Mouse (Mus musculus) heart, postnatal 0 days (tissue): Measurements from ENCODE around the gene Prkar1b. TPM values are rescaled to one million over a fixed set of nuclear protein-coding genes. Genes with fewer than 3 reads are reported as not detected.

Source experiments
- ATAC-seq: fragments of 200-750 bp; cut with Nextera tagmentation; 2 replicates; pipeline ENCODE4 v1.8.0; 2017; ENCODE audit warnings: low read depth, moderate number of reproducible peaks, moderate library complexity; ENCODE audit not compliant: insufficient read depth
- DNase-seq: peaks from one replicate; pipeline ENCODE4 v3.0.0-alpha.2; 2016; ENCODE audit warnings: low spot score
- H3K27ac ChIP-seq: fragments of 300-500 bp; sonication (generic); 2 replicates; pipeline ENCODE4 v1.5.1; 2014; ENCODE audit warnings: low read depth, mild to moderate bottlenecking
- H3K27me3 ChIP-seq: fragments of 300-500 bp; sonication (generic); 2 replicates; pipeline ENCODE4 v1.6.1; 2014; ENCODE audit warnings: low read length, mixed read lengths; ENCODE audit not compliant: control insufficient read depth, insufficient read depth
- H3K36me3 ChIP-seq: fragments of 300-500 bp; sonication (generic); replicated peaks from 2 replicates; pipeline ENCODE4 v1.6.1; 2014; ENCODE audit warnings: low read length, mixed read lengths; ENCODE audit not compliant: control insufficient read depth, insufficient read depth
- H3K4me1 ChIP-seq: fragments of 300-500 bp; sonication (generic); 2 replicates; pipeline ENCODE4 v1.6.1; 2014; ENCODE audit warnings: antibody characterized with exemption; ENCODE audit not compliant: control insufficient read depth, insufficient read depth
- H3K4me2 ChIP-seq: fragments of 300-500 bp; sonication (generic); 2 replicates; pipeline ENCODE4 v1.6.1; 2014; ENCODE audit warnings: low read depth, mild to moderate bottlenecking, low read length, moderate library complexity
- H3K4me3 ChIP-seq: fragments of 300-500 bp; sonication (generic); 2 replicates; pipeline ENCODE4 v1.5.1; 2014; ENCODE audit warnings: low read depth, low read length
- H3K9ac ChIP-seq: fragments of 300-500 bp; sonication (generic); replicated peaks from 2 replicates; pipeline ENCODE4 v1.6.1; 2014; ENCODE audit warnings: low read depth, low read length, mixed read lengths
- H3K9me3 ChIP-seq: fragments of 300-500 bp; sonication (generic); replicated peaks from 2 replicates; pipeline ENCODE4 v1.6.1; 2016; ENCODE audit warnings: low read length; ENCODE audit not compliant: control insufficient read depth
- CTCF ChIP-seq: IDR thresholded peaks from 2 replicates; pipeline ENCODE4 v1.5.1; 2016; ENCODE audit warnings: antibody characterized with exemption, control low read depth, low read depth
- EP300 ChIP-seq: IDR thresholded peaks from 2 replicates; pipeline ENCODE4 v1.6.1; 2016; ENCODE audit warnings: antibody characterized with exemption, low read depth
- WGBS: fragments of 180-500 bp; shearing (Covaris S2); extraction: QIAGEN DNeasy Blood & Tissue Kit; methylation state at CpG from one replicate; pipeline ENCODE4 v1.1.7; 2014; 5-methylcytosine and 5-hydroxymethylcytosine counted together
- polyA plus RNA-seq: library from polyadenylated mRNA; unstranded; fragments of >200 nt; fragmentation: Nextera tagmentation; extraction: Ambion mirVana; gene quantifications from 2 replicates; pipeline ENCODE4 v1.2.1, GENCODE M21; 2015
- total RNA-seq: library from RNA; depleted of rRNA; stranded (reverse); fragments of >200 nt; gene quantifications from 2 replicates; pipeline ENCODE4 v1.2.3, GENCODE M21; 2014; ENCODE audit warnings: low replicate concordance; rRNA removed

The Prkar1b gene
- total and polyA plus RNA-seq, 2 experiments from 2014 or later, result 2.3 to 4.4 TPM

- H3K27me3 ChIP-seq, result no peaks in the 10 kb centered on the region; the same call in 1 of the 2 replicates
- ATAC-seq (no peak), DNase-seq (no peak)
- H3K9ac ChIP-seq, result no peak overlapping the region
- no peak overlapping the region for H3K4me2 ChIP-seq
- peaks cover 22% of the 10 kb centered on the region for H3K36me3 ChIP-seq
- H3K4me3 ChIP-seq, result no peak overlapping the region
- no peaks in the 10 kb centered on the region for H3K9me3 ChIP-seq
- no peak for TF ChIP-seq EP300
- TF ChIP-seq CTCF, result no peak
- H3K4me1 ChIP-seq, result peaks cover 16% of the 10 kb centered on the region
- H3K27ac ChIP-seq, result peak overlapping the region; percentile 71
- 93% methylated on average over 8 of the region's 8 CpGs for WGBS
These were observed 174.8 kb downstream of the Prkar1b start for GRCm38 (mm10) chr5:138974911-138975485.

DNA sequence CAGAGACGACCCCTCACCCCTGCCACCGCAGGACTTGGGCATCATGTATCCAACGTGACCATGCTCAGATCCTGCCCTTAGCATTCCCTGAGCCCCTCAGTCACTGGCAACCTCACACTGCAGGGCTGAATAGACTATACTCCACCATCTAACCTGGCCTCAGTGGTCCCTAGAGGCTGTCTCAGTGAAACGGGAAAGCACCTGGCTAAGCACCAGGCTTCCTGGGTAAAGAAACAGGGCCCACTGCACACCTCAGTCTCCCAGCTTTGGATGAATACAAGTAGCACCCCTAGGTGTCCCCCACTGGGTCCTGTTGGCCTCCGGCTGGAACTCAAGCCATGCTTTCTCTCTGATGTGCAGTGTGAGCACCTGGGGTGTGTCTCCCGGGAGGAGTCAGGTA lies 176.3 kb downstream of the Prkar1b start:
- H3K36me3 ChIP-seq, result peaks cover 12% of the 10 kb centered on the region
- no peak for DNase-seq
- ATAC-seq, result no peak
- no peaks in the 10 kb centered on the region for H3K27me3 ChIP-seq
- TF ChIP-seq EP300 (no peak), CTCF (no peak)
- 66% methylated on average over 6 of the region's 6 CpGs for WGBS
- peaks cover 16% of the 10 kb centered on the region for H3K4me1 ChIP-seq
- H3K27ac ChIP-seq, result no peak overlapping the region
- H3K9me3 ChIP-seq, result no peaks in the 10 kb centered on the region
- no peak overlapping the region for H3K9ac ChIP-seq
- no peak overlapping the region for H3K4me3 ChIP-seq
- no peak overlapping the region for H3K4me2 ChIP-seq

DNA sequence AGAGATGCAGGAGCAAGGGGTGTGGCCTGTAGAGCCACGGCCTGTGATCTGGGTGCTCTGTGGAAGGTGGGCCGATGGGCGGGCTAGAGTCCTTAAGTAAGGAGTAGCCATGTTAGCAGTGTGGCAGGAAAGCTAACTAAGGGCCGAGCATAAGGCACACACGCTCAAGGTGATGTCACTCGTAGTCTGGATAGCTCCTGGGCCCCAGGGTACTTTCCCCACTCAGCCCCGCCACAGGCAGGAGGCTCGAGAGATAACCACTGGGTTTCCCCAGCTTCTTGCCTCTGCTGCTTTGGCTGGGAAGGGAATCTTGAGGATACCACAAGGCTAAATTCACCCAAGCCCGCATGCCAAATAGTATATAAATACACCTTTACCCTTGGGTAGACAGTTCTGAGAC lies 178.4 kb downstream of the Prkar1b start:
- Histone ChIP-seq H3K36me3 (peaks cover 5% of the 10 kb centered on the region), H3K27me3 (no peaks in the 10 kb centered on the region), H3K9me3 (no peaks in the 10 kb centered on the region), H3K9ac (no peak overlapping the region), H3K4me3 (no peak overlapping the region), H3K27ac (no peak overlapping the region), H3K4me2 (no peak overlapping the region), H3K4me1 (peaks cover 25% of the 10 kb centered on the region)
- no peak for TF ChIP-seq CTCF
- no peak for TF ChIP-seq EP300
- no peak for DNase-seq
- no peak for ATAC-seq
- WGBS, result 59% methylated on average over 9 of the region's 9 CpGs

- H3K9ac ChIP-seq, result no peak overlapping the region
- no peak overlapping the region for H3K4me3 ChIP-seq
- H3K4me2 ChIP-seq, result 0 out of 2 replicates have a peak overlapping the region, but pooled peaks have one; percentile 12
- TF ChIP-seq EP300, result no peak
- TF ChIP-seq CTCF, result no peak
- H3K9me3 ChIP-seq, result no peaks in the 10 kb centered on the region
- peak overlapping the region; percentile 80 for H3K27ac ChIP-seq
- peak; percentile 57 for ATAC-seq
- no peaks in the 10 kb centered on the region for H3K27me3 ChIP-seq
- H3K4me1 ChIP-seq, result peaks cover 37% of the 10 kb centered on the region
- DNase-seq, result peak; percentile 71
- no peaks in the 10 kb centered on the region for H3K36me3 ChIP-seq
- 21% methylated on average over 7 of the region's 7 CpGs for WGBS
These were observed 179.7 kb downstream of the Prkar1b start for GRCm38 (mm10) chr5:138970056-138970490.

Other genes starting within 250 kb of the Prkar1b start
- 60.5 and 78.0 TPM in 2 replicates for gene Pdgfa, start 152.6 kb downstream of the Prkar1b start, total RNA-seq
- 47.2 and 49.6 TPM in 2 replicates for gene Pdgfa, start 152.6 kb downstream of the Prkar1b start, polyA plus RNA-seq
- 23.0 and 38.1 TPM in 2 replicates for gene Dnaaf5, start 222 bp upstream of the Prkar1b start, total RNA-seq
- gene Dnaaf5, start 222 bp upstream of the Prkar1b start, polyA plus RNA-seq, result 2.3 and 2.8 TPM in 2 replicates
- 46.5 and 71.5 TPM in 2 replicates for gene Sun1, start 50.6 kb upstream of the Prkar1b start, total RNA-seq
- 22.4 and 22.6 TPM in 2 replicates for gene Sun1, start 50.6 kb upstream of the Prkar1b start, polyA plus RNA-seq
- 56.8 and 61.6 TPM in 2 replicates for gene Get4, start 102.3 kb upstream of the Prkar1b start, total RNA-seq
- 153 TPM in 2 replicates for gene Get4, start 102.3 kb upstream of the Prkar1b start, polyA plus RNA-seq
- 0.53 and 1.5 TPM in 2 replicates for gene Adap1, start 175.6 kb upstream of the Prkar1b start, total RNA-seq
- gene Adap1, start 175.6 kb upstream of the Prkar1b start, polyA plus RNA-seq, result 0.84 and 1.00 TPM in 2 replicates
- gene Cox19, start 201.4 kb upstream of the Prkar1b start, total RNA-seq, result 120 and 123 TPM in 2 replicates
- 88.6 and 97.6 TPM in 2 replicates for gene Cox19, start 201.4 kb upstream of the Prkar1b start, polyA plus RNA-seq
- not detected in 2 replicates for gene Cyp2w1, start 202.6 kb upstream of the Prkar1b start, total RNA-seq
- not detected in 2 replicates for gene Cyp2w1, start 202.6 kb upstream of the Prkar1b start, polyA plus RNA-seq
- gene Gpr146, start 227.7 kb upstream of the Prkar1b start, total RNA-seq, result 38.2 and 39.1 TPM in 2 replicates
- gene Gpr146, start 227.7 kb upstream of the Prkar1b start, polyA plus RNA-seq, result 23.0 and 23.7 TPM in 2 replicates